Mouse (Mus musculus) gastrocnemius, adult 8-10 months (tissue): ENCODE results near the gene Vps51. TPM values are rescaled to one million over a fixed set of nuclear protein-coding genes. Genes with fewer than 3 reads are reported as not detected.

Experiments
- microRNA-seq: library from miRNA; unstranded; fragments of <30 nt; microRNA quantifications from one replicate; pipeline ENCODE4 v1.2.0, GENCODE M21; 2022
- total RNA-seq, 4 experiments: library from RNA; stranded (reverse); gene quantifications; 2 replicates each; pipeline ENCODE4 v1.2.4; 2022

Vps51 gene
- total RNA-seq, 4 experiments from 2014 or later: 17.0 to 23.5 (median 20.4) TPM

Small RNA genes within 50 kb of the gene (microRNA-seq; reads per million reads assigned to microRNA genes)
- gene Mir6988: not detected

Other genes starting within 250 kb of the Vps51 start
- gene Frmd8, start 202.0 kb downstream of the Vps51 start, total RNA-seq: 1 to 10 TPM; 2.7 to 4.5 (median 3.0) TPM
- gene Slc25a45, start 199.4 kb downstream of the Vps51 start, total RNA-seq: 1 to 10 TPM in 3 of 4 experiments, under 1 TPM in 1; 0.80 to 1.3 (median 1.1) TPM
- gene Tigd3, start 183.1 kb downstream of the Vps51 start, total RNA-seq: under 1 TPM; 0.12 to 0.34 (median 0.26) TPM
- gene Dpf2, start 164.2 kb downstream of the Vps51 start, total RNA-seq: 10 to 100 TPM; 70.5 to 97.8 (median 77.4) TPM
- gene Cdc42ep2, start 152.4 kb downstream of the Vps51 start, total RNA-seq: 1 to 10 TPM; 8.6 to 9.9 (median 8.7) TPM
- 1 to 10 TPM; 4.5 to 9.4 (median 7.2) TPM for gene Pola2, start 113.0 kb downstream of the Vps51 start, total RNA-seq
- gene Slc22a20, start 91.1 kb downstream of the Vps51 start, total RNA-seq: not detected
- 100 to 1,000 TPM in 1 of 4 experiments, 10 to 100 TPM in 3; 85.0 to 113 (median 89.0) TPM for gene Capn1, start 61.3 kb downstream of the Vps51 start, total RNA-seq
- 10 to 100 TPM; 14.5 to 19.6 (median 18.7) TPM for gene Syvn1, start 30.7 kb downstream of the Vps51 start, total RNA-seq
- gene Mrpl49, start 19.4 kb downstream of the Vps51 start, total RNA-seq: 10 to 100 TPM; 21.2 to 23.0 (median 22.3) TPM
- 100 to 1,000 TPM; 428 to 532 (median 479) TPM for gene Fau, start 19.4 kb downstream of the Vps51 start, total RNA-seq
- 10 to 100 TPM; 10.2 to 11.3 (median 11.0) TPM for gene Znhit2, start 16.0 kb downstream of the Vps51 start, total RNA-seq
- 1 to 10 TPM; 2.5 to 5.5 (median 4.0) TPM for gene Tm7sf2, start 8.9 kb downstream of the Vps51 start, total RNA-seq
- gene Tmem262, start 2.8 kb upstream of the Vps51 start, total RNA-seq: not detected
- not detected for gene Gm28374, start 5.0 kb upstream of the Vps51 start, total RNA-seq
- 10 to 100 TPM; 11.0 to 15.0 (median 11.7) TPM for gene Zfpl1, start 7.7 kb upstream of the Vps51 start, total RNA-seq
- not detected for gene Cdca5, start 7.8 kb upstream of the Vps51 start, total RNA-seq
- not detected for gene AC131692.1, start 17.2 kb upstream of the Vps51 start, total RNA-seq
- not detected for gene Naaladl1, start 28.6 kb upstream of the Vps51 start, total RNA-seq
- 10 to 100 TPM in 3 of 4 experiments, 1 to 10 TPM in 1; 8.8 to 11.4 (median 11.3) TPM for gene Sac3d1, start 41.4 kb upstream of the Vps51 start, total RNA-seq
- 10 to 100 TPM in 2 of 4 experiments, 1 to 10 TPM in 2; 8.0 to 10.9 (median 9.7) TPM for gene Snx15, start 51.1 kb upstream of the Vps51 start, total RNA-seq
- under 1 TPM; 0.24 to 0.44 (median 0.41) TPM for gene Batf2, start 63.8 kb upstream of the Vps51 start, total RNA-seq
- gene Arl2, start 64.3 kb upstream of the Vps51 start, total RNA-seq: 10 to 100 TPM; 68.5 to 81.8 (median 69.9) TPM
- not detected for gene Majin, start 107.2 kb upstream of the Vps51 start, total RNA-seq
- not detected for gene Gpha2, start 149.1 kb upstream of the Vps51 start, total RNA-seq
- 10 to 100 TPM; 34.2 to 39.2 (median 36.4) TPM for gene Ppp2r5b, start 158.6 kb upstream of the Vps51 start, total RNA-seq
- 10 to 100 TPM; 16.5 to 18.9 (median 18.6) TPM for gene Atg2a, start 164.4 kb upstream of the Vps51 start, total RNA-seq
- gene Ehd1, start 199.5 kb upstream of the Vps51 start, total RNA-seq: 10 to 100 TPM; 24.1 to 29.2 (median 26.5) TPM
- 10 to 100 TPM in 1 of 4 experiments, 1 to 10 TPM in 3; 7.6 to 11.5 (median 8.5) TPM for gene Cdc42bpg, start 229.2 kb upstream of the Vps51 start, total RNA-seq